Mouse (Mus musculus) CD8-positive naive resting alpha-beta T cell, adult 2 months (primary cell): ENCODE data around the gene Tyw1.

Source experiments
- DNase-seq, 2 experiments: peaks; one replicate each; pipeline ENCODE4 v3.0.0; 2022; ENCODE audit warnings: low read depth in 2 of 2, low spot score in 2 of 2

Tyw1 gene

DNA sequence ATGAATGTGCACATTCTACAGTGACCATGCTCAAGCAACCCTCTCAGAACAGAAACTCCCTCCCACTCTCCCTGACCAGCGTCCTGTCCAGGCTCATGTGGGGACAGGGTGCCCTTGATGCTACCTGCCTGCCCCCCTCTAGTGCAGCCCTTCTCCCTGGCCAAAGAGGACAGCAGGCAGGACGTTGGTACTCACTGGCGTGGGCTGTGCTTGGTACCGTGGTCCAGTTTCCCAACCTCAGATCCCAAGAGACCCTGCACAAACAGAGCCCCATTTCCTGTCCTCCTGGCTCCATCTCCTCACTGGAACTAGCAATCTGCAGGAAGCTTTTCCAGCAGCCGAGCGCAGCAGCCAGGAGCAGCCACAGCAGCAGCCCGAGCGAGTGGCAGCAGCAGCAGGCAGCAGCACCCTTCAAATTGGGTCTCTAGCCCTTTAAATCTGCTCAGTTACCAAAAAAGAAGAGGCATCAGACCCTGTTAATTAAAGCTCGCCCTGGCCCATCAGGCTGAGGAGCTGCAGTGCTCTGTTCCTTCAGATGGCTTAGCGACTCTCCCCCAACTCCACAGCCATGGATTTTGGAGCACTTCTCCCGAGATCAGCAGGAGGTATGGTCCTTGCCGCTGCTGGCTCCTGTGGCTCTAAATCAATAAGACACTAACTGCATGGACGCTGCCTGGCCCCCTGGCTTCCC, 128.9 kb downstream of the Tyw1 start, which contains the start of gene A330070K13Rik:
Gene A330070K13Rik (minus strand): TSS at position 410 of the 691 bp plus-strand sequence.
- DNase-seq, result no peak

- DNase-seq, result no peak
These were observed 131.0 kb downstream of the Tyw1 start for GRCm38 (mm10) chr5:130386418-130386817.
